Mouse (Mus musculus): Measurements from ENCODE around the gene Usp25.

- TF ChIP-seq CTCF (IDR thresholded peaks at IDR 0.05; ENCODE audit: low read depth, low read length): no peak
- no peak for TF ChIP-seq POLR2A (IDR thresholded peaks at IDR 0.05; ENCODE audit: borderline replicate concordance, low read depth, low read length)
Measured at GRCm38 (mm10) chr16:77013427-77014320, at the start of gene Usp25.

All from bone marrow macrophage, adult 2 months (primary cell).